ENCODE assay signal across 8 mouse cellular contexts in the genomic region with DNA sequence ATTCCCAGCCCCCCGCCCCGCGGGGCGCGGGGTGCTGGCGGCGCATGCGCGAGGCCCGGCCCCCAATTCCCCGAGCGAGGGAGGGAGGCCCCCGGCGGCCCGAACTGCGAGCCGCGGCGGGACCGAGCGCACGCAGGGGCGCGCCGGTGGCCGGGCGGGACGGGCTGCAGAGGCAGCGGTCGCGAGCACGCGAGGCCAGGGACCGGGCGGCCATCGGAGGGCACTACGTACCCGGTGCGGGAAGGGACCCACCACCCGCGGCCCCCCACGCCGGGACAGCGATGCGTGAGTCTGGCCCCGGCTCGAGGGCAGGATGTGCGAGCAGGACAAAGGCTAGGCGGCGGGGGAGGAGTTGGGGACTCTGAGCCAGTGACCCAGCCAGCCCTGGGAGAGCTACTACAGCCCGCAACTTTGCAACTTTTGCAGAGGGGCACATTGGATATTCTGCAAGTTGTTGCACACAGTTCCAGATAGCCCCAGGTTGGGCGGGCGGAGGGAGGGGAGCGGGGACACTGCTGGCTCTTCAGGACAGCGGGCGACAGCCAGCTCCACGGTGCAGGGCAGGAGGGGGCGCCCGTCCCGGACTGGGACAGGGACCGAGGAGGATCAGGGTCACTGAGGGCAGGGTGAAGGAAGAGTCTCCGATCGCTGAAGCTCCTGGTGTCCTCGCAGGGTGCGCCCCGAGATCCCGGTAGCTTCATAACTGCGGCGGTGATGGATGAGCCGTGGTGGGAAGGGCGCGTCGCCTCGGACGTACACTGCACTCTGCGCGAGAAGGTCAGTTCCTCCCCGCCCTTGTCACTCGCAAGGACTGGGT. TPM values are rescaled to one million over a fixed set of nuclear protein-coding genes. Genes with fewer than 3 reads are reported as not detected.
DNase-seq lines count a peak whose midpoint lies in the region; ATAC-seq lines count a peak whose summit lies in the region.

A gene (plus strand): TSS at position 102 of the 817 bp plus-strand sequence.

- no peaks in the 10 kb centered on the region for H3K9me3 ChIP-seq in hindbrain, embryonic 11.5 days (ENCODE audit: control insufficient read depth, low read length)

- ATAC-seq in hindbrain, embryonic 11.5 days (ENCODE audit: low FRiP score): peak; percentile 90
- peak; percentile 64 for ATAC-seq in megakaryocyte-erythroid progenitor cell, adult 5-6 weeks (replicated peaks; ENCODE audit: low FRiP score, low TSS enrichment, poor library complexity, severe bottlenecking)
- no peak for ATAC-seq in monocyte, adult 5-6 weeks (replicated peaks; ENCODE audit: insufficient number of reproducible peaks, low FRiP score, low TSS enrichment, poor library complexity, severe bottlenecking)

- H3K4me1 ChIP-seq in hindbrain, embryonic 11.5 days (replicated peaks; ENCODE audit: control insufficient read depth, insufficient read depth, low read length): peaks cover 2% of the 10 kb centered on the region; the same call in 1 of the 2 replicates

- peak within 1 kb of the TSS; percentile 63 for H3K4me3 ChIP-seq in hindbrain, embryonic 11.5 days (ENCODE audit: low read depth, low read length)

- peak within 1 kb of the TSS; percentile 89 for H3K9ac ChIP-seq in hindbrain, embryonic 11.5 days (ENCODE audit: low read depth, low read length)

- H3K27ac ChIP-seq in hindbrain, embryonic 11.5 days (ENCODE audit: low read depth, low read length): peak within 1 kb of the TSS; percentile 89

- H3K36me3 ChIP-seq in hindbrain, embryonic 11.5 days (ENCODE audit: control insufficient read depth, insufficient read depth, low read length): no peaks in the 10 kb centered on the region

- peak within 1 kb of the TSS; percentile 79 for H3K4me2 ChIP-seq in hindbrain, embryonic 11.5 days (replicated peaks; ENCODE audit: low read depth, low read length)

- intact Hi-C loops in left cerebral cortex, postnatal 4 days (cut with DNase I): no loop called here

- peak; percentile 15 for DNase-seq in T-cell, adult 2 months (ENCODE audit: low spot score)
- peak; percentile 72 for DNase-seq in cerebellum, adult 8-10 months
- peak; percentile 80 for DNase-seq in forelimb bud, embryonic 11.5 days (ENCODE audit: low read depth, low spot score)
- DNase-seq in hindbrain, embryonic 11.5 days (ENCODE audit: low spot score): peak; percentile 90
- DNase-seq in left cerebral cortex, postnatal 4 days: peak; percentile 74
- peak; percentile 13 for DNase-seq in right cerebral cortex, postnatal 25 days

- WGBS in hindbrain, embryonic 11.5 days: under 1% methylated on average over 75 of the region's 79 CpGs

- H3K27me3 ChIP-seq in hindbrain, embryonic 11.5 days (ENCODE audit: control insufficient read depth, insufficient read depth, low read length): no peaks in the 10 kb centered on the region

RNA-seq across cellular contexts. Expression of the gene that starts here (rescaled TPM):
- polyA plus RNA-seq in hindbrain, embryonic 11.5 days (2014; fragmentation: Nextera tagmentation; extraction: Ambion mirVana): 34.2 and 37.7 TPM in 2 replicates
- 1 to 10 TPM; 4.8 to 5.3 TPM for total RNA-seq in left cerebral cortex, postnatal 4 days (2021)
- 1.7 TPM in 1 of 2 replicates, not detected in the other for total RNA-seq in megakaryocyte-erythroid progenitor cell, adult 5-6 weeks (2014; fragmentation: Nextera tagmentation)
- total RNA-seq in megakaryocyte-erythroid progenitor cell, adult 5-6 weeks (2017): 0.11 and 0.33 TPM in 2 replicates
- not detected in 3 replicates for total RNA-seq in monocyte, adult 5-6 weeks (2017)

Comparison
In these comparisons a context has a peak if more than half of its experiments do, and no peak if none do; other contexts are left out.
1. DNase-seq: peak in every context shown above with its lines; median percentile 90 in hindbrain, embryonic 11.5 days; 80 in forelimb bud, embryonic 11.5 days; 74 in left cerebral cortex, postnatal 4 days; 72 in cerebellum, adult 8-10 months; 15 in T-cell, adult 2 months; 13 in right cerebral cortex, postnatal 25 days.